Mouse (Mus musculus) adrenal gland, adult (tissue): ENCODE results near the gene Mynn.
A peak's percentile ranks its signal among the peaks of the same experiment; 100 is the strongest.
"Not testable (repeated sequence)": the region's sequence is repeated elsewhere in the genome, so short reads cannot be mapped to it uniquely, and the experiment has no call there.

ENCODE experiments used
- DNase-seq, 2 experiments: peaks; one replicate each; pipeline ENCODE4 v3.0.0; 2022 to 2023; ENCODE audit warnings: low spot score in 1 of 2; ENCODE audit not compliant: inconsistent age in 2 of 2

Gene Mynn

DNA sequence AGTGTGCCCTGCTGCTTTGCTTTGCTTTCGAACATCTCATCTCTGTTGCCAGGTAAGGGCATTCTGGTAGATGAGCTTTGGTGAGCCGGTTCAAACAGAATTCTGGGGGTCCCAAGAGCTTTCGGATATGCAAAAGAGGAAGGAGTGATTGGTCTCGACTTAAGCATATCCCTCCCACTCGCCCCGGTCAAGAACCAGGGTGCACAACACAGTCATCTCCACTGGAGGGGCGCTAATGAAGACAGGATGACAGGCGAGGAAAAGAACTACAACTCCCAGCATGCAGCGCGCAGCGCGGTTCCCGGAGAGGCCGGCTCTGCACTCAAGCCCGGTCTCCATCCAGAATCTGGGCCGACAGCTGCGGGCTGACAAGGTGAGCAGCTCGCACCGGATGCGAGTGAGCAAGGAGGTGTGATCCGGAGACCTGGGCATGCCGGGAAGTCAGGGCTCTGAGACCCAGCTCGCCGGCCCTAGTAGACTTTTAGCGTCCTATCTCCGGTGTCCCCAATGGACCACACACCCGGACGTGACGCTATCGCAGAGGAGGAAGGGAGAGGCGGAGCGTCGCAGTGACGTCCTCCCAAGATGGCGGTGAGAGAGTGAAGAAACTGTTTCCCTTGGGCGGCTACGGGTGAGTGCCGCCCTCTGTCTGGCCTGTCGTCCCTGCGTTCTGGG, at the start of gene Mynn:
Gene Mynn (plus strand): TSS at position 1 of the 675 bp plus-strand sequence.
- peak; percentile 97 to 100 for DNase-seq

DNA sequence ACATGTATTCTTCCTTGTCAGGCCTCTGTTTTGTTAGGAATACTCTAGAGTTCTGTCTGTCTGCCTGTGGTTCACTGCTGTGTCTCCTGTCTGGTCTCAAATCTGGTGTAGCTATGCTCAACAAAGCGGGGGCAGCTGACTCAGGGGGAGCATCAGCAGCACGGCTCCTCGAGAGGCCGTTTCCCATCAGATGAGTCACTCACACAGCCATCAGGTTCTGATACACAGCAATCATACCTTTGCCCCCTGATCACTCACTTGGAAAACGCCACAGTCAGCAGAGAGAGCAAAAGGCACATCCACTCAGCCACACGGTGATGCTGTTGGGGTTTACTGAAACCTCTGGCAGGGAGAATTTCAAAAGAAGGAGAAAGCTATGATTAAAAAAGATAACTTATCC, 48.1 kb upstream of the Mynn start:
- DNase-seq: no peak

DNA sequence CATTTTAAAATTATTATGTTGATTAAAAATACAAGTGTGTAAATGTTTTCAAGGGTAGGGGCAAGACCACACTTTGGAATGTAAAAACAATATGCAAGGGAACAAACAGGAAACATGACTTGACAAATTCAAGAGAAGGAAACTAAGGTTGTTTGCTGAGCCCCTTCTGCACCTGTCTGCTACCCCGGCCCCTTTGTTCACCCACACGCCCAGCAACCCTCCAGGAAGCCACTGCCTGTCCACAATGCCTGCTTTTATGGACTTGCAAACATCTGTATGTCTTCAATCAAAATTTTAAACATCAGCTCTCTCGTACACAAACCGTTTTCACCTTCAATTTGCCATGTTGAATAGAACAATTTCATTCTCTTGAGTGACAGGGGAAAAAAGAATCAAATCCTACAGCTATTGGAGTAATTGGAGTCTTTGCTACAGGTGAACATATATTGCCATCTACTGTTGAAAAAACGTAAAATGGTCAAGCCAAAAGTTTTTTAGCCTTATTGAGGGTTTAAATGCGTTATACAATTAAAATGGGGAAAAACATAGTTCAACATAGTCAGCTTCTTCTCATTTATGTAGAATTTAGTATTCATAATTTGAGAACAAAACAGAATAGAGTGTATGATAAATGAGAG, 41.1 kb upstream of the Mynn start:
- DNase-seq: peak in 1 of 2 experiments; percentile 19

DNA sequence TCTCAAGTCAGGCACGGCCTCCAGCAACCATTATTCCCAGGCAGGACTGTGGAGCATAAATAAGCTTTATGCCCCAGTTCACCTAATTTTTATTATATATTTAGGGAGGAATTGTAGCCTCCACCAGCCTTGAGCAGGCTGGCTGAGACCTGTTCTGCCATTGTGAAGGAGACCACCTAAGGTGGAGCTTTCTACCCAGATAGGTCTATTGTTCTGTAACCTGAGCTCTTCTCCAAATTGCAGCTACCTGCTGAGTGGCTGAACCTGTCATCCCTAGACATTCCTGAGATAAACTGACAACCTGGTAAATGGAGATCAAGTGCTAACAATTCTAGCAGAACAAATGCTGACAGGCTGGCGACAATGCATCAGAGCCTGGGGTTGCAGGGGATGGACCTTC, 35.5 kb upstream of the Mynn start:
- DNase-seq: not testable (repeated sequence)

DNA sequence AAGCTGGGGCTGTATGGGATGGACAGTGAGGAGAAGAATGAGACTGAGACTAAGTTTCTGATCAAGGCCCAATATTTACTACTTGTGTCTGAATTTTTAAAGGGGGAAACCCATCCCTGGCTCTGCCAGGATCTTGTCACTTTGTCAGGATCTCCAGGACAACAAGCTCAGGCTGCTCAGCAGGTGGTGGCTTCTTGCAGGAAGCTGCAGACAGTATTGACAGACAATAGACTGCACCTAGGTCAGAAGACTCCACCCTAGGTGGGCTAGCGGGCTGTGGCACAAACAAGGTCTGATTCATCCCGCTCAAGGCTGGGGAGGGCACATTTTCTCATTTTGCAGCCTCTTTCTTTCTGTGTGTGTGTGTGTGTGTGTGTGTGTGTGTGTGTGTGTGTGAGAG, 28.3 kb upstream of the Mynn start:
- DNase-seq: no peak

DNA sequence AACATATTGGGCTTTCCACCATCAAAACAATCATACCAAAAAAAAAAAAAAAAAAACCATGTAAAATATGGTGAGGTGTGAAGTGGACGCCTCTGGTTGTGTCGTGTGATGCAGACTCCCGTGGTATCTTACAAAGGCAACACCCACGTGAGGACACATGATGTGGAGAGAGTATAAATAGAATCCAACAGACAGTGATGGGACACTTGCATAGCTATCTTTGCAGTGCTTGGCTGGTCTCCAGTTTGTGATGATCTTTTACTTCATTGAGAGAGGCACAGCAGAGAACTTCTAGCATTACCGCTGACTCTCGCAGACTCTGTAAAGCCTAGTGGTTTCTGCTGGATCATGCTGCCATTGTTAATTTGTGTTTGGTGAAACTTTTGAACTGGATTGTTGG, 13.0 kb upstream of the Mynn start:
- DNase-seq: no peak

DNA sequence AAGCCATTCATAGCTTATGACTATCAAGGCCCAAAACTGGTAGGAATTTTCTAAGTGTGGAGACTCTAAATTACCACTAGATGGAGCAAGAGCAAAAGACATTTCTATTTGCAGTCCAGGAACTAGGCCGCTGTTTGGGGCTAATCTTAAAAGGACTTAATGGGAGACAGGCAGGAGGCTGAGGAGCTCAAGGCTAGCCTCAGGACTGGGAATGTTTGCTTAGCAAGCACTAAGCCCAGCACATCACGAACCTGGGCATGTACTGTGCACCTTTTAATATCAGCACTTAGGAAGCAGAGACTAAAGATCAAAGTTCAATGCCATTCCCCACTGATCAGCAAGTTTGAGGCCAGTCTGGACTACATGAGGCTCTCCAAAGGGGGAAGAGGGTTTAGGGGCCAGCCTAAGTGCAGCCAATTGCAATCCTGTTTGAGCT, 9.4 kb upstream of the Mynn start:
- DNase-seq: peak in 1 of 2 experiments; percentile 80

DNA sequence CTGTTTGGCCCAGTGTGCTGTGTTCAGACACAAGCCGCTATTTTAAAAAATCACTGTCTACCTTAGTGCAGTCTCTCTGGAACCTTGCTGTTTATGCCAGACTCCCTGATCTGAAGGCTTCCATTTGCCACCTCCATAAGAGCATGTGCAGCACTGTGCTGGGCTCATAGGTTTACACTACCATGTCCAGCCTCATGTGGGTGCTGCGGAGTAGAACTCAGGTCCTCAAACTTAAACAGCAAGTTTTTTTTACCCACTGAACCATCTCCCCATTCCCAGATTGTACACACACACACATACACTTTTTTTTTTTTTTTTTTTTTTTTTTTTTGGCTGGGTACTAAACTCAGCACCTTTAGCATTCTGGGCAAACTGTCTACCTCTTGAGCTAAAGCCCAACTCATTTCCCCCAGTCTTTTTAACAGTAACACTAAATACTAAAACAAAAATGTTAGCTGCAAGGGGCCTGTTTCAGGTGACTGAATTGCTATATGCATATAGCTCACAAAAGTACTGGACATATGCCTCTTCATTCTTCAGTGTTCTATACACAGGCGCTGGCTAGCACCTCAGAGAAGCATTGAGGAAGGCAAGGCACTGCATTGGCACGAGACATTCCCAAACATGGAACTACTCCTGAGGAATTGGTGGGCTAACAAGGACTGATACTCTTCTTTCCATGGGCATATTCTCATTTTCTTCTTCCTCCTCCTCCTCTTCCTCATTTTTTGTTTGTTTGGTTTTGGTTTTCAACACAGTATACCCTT, 8.0 kb upstream of the Mynn start:
- no peak for DNase-seq

DNA sequence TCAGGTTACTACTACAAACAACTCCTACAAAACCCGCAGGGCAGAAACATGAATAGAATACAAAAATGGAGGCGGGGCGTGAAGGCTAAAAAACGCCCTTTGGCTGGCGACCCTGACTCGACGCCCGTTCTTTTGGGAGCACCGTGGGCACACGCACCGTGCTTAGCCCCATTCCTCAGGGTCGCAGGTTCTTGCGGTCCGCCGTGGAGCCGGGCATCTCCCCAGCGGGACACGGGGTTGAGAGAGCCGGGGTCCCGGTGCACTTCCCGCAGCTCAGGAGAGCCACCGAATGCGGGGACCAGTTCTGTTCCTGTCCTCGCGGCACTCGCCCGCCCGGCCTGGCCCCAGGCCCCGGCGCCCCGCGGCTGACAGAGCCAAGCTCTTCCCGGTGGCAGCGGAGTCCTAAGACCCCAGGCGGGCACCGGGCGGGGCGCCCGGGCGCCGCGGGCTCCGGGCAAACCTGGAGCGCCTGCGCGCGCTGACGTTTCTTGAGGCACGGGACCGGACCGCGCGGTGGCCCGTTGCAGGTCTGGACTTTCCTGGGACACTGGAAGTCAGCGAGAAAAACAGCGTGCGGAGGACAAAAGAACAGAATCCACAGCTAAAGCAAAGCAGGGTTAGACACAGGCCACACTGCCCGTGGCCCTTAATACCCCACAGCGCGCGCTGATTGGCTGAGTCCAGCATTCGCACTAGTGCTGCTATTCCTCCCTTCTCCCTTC, 6.6 kb upstream of the Mynn start:
- peak; percentile 49 to 76 for DNase-seq

DNA sequence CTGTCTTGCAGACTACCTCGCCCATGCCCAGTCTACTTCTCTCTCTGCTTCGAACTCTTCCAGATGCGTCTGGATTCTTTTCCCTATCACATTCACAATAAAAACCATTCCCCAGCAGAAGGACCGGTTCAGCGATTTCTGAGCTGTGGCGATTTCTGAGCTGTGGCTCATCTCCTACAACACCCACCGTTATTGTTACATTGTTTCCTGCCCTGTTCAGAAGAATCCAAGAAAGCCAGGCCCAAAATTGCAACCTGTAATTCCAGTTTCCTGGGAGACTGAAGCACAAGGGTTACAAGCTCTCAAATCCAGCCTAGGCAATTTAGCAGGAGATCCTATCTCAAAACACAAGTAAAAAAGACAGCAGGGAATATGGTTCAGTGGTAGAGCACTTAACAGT, 4.6 kb upstream of the Mynn start:
- DNase-seq: no peak

DNA sequence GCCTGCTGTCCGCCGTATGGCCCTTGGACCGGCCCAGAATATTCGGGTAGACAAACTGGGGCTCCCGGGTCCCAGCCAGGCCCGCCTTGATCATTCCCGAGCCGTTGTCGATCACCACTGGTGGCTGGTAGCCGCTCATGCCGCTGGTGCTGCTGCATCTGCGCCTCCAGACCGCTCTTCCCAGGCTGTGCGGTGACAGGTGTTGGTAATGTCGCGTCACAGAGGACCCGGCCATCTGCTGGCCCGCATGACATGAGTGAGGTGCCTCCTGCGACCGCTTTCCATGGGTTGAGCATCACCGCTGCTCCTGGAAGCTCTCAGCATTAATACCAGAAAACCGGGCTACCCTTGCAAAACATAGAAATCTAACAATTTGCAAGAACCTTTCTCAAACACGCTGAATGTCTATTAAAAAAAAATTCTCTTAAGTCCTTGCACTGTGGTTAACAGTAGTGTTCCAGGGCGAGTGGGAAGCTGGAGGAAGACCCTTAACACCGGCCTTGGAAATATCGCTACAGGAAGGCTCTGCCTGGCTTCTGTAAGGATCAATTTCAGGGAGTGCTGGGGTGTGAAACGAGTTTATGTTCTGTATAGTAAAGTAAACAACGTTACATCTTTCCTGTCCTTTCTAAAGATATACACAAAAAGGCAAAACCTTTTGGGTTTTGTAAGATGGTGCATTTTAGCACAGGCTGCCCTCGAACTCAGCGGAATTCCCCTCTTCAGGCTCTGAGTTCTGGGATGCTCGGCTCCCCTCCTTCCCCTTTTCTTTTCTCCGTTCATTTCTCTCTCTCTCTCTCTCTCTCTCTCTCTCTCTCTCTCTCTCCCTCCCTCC, 1.9 kb upstream of the Mynn start, which contains the start of gene Actrt3:
Gene Actrt3 (minus strand): TSS at position 229 of the 835 bp plus-strand sequence.
- peak; percentile 46 to 70 for DNase-seq

DNA sequence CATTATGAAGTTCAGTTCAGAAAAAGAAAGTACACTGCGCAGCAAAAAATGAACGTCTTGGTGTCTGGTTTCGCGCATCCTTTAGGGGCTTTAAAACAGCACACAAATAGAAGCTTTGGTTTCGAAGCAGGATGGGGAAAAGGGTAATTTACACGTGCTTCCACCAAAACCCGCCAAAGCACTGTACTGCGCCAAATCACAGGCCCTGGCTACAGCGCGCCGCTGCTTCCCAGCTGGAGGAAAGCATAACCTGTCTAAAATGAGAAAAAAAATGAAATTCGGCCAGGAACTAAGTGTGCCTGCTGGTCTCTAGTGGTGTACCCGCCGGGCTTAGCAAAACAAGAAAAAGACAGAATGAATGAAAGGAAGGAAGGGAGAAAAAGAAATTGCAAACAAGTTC, 1.1 kb upstream of the Mynn start:
- peak; percentile 57 to 87 for DNase-seq

DNA sequence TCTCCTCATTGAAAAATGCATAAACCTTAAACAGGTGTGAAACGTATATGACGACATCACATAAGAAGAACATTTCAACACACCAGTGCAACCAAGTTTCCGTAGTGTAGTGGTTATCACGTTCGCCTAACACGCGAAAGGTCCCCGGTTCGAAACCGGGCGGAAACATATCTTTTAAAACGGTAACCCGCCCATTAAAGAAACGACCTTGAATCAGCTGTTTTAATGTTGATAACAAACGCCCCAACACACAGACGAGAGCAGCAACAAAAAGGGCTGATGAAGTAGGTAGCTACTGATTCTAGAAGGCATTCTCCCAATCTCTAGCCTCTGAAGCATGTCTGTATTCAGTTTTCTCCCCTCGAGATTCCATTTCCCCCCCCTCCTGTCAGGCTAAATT, 690 bp upstream of the Mynn start:
- DNase-seq: peak; percentile 88 to 98

DNA sequence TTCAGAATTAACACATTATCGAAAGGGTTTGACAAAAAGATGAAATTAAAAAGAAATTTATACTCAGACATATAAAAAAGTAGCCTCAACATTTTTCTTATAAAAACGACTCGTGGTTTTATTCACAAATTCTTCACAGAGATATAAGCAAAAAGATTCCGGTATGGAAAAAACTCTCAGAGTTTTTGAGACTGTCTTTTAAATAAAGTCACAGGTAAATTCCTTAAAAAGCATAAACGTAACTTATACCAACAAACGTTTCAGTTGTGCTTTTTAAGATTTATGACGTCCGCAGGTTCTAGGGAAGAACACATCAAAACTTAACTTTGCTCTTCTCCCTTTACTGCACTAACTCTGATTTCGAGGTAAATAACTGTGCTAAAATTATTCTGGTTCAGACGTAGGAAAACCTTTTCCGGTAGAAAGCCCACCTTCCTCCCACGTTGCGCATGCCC, 228 bp upstream of the Mynn start:
- no peak for DNase-seq

DNA sequence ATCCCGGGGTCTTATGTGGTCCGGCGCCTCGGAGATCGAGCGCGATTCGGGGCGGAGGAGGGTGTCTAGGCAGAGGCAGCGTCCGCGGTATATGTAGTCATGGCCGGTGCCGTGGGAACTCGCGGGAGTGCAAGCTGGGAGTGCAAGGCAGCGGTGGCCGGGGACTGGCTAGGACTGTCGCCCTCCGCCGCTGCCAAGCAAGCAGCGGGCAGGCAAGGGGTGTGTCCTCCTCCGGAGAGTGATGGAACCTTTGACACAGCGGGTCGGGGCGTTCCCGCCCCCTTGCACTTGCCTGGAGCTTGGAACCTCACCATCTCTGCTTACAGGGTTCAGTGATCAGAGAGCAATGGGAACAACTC, 854 bp downstream of the Mynn start:
- no peak for DNase-seq

DNA sequence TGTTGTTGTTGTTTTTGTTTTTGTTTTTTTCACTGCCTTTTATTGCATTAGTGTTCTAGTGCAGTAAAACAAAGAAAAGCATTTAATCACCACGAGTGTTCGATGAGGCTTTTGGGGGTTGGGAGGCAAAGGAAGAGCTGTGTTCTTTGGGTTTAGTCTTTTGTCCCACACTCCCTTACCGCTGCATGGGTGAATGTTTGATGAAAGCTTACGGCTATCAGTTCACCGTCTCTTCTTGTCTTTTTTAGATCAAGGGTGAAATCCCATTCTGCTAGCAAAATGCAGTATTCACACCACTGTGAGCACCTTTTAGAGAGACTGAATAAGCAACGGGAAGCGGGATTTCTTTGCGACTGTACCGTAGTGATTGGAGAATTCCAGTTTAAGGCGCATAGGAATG, 1.4 kb downstream of the Mynn start:
- DNase-seq: no peak

DNA sequence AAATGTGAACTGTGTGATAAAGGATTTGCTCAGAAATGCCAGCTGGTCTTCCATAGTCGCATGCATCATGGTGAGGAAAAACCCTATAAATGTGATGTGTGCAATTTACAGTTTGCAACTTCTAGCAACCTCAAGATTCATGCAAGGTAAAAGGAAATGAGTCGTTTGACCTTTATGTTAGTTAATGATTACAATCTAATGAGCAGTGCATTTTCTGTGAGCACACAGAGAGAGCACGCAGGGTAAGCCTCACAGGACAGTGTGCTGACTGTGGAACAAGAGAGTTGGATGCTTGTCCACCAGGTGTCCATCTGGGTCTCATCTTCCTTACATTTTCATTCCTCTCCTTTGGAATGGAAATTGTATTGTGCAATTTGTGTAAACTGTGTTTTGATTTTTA, 7.1 kb downstream of the Mynn start:
- no peak for DNase-seq

DNA sequence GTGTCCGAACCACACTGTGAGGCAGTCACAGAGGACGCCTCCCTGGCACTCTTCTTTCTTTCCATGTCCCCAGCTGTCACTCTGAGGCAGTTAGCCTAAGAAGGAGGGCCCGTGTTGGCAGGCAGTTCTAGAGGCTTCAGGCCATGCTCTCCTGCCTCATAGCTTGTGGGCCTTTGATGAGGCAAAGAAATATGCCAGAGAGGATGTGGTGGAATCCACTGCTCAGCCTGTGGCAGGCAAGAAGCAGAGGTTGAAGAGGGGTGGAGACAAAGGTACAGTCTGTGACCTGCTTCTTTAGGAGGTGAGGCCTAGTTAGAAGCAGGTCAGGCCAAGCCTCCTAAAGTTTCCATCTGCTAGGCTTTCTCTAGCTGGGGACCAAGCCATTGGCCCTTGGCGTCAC, 9.1 kb downstream of the Mynn start:
- DNase-seq: no peak

DNA sequence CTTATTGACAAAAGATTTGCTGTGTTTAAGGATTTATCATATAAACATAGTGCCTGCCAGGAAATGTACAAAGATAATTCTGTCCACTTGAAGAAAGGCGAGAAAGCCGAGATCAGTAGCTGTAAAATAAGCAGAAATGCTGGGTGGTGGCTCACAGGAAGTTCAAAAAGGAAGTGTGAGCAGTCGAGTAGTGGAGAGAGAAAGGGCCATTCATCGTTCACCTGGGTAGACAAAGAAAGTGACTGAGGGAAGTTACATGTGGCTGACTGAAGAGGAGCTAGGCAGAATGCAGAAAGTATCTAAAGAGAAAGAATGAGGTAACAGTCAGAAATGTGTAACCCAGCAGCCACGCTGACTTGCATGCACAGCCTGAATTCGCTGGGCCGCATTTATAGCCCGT, 18.3 kb downstream of the Mynn start:
- no peak for DNase-seq

DNA sequence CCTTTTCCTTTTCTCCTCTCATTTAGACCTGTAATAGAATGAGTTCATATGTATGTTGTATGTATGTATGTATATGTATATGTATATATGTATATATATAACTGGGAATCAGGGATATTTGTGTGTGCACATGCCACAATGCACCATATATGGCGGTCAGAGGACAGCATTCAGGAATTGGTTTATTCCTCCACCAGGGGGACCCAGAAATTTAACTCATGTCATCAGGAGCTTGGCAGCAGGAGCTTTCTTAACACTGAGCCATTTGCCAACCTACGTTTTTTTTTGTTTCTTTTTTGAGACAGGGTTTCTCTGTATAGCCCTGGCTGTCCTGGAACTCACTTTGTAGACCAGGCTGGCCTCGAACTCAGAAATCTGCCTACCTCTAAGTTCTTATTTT, 31.8 kb downstream of the Mynn start:
- DNase-seq: no peak

DNA sequence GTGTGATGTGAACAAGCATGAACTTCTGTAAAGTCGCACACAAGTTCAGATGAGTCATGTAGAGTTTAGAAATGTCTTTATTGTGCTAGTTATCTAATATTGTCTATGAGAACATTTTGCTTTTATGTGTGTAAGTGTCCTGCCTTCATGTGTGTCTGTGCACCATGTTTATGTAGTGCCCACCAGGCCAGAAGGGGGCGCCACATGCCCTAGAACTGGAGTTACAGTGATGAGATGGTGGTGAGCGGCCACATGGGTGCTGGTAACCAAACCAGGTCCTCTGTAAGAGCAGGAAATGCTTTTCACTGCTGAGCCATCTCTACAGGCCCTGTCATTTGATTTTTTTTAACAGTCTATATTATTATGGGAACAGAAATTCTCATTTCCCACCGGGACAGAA, 33.8 kb downstream of the Mynn start:
- no peak for DNase-seq
